Mouse (Mus musculus) heart, adult 10 weeks (tissue): ENCODE results near the gene Ssb. TPM values are rescaled to one million over a fixed set of nuclear protein-coding genes. Genes with fewer than 3 reads are reported as not detected.

Source experiments
- polyA plus RNA-seq: library from polyadenylated mRNA; stranded (reverse); fragments of 350-450 nt; fragmentation: Illumina TruSeq; extraction: RNeasy Lipid Tissue Mini Kit (QIAGEN cat#74804); gene quantifications from one replicate; pipeline ENCODE4 v1.2.3, GENCODE M21; 2014; ENCODE audit warnings: low read depth, low replicate concordance

Gene Ssb
- 81.9 TPM for polyA plus RNA-seq

GRCm38 (mm10) chr2:69861485-69862091 is at the start of gene Ssb:
Gene Ssb (plus strand): TSS chr2:69861562.

GRCm38 (mm10) chr2:69821711-69822110 is 39.7 kb upstream of the Ssb start, which contains the start of gene Klhl23:
Gene Klhl23 (plus strand): TSS chr2:69821944.

GRCm38 (mm10) chr2:69885451-69886305 is 24.3 kb downstream of the Ssb start, which contains the start of gene Mettl5:
Gene Mettl5 (minus strand): TSS chr2:69885615.

GRCm38 (mm10) chr2:69897039-69897617 is 35.8 kb downstream of the Ssb start, which contains the start of gene Ubr3:
Gene Ubr3 (plus strand): TSS chr2:69897246.

Other genes starting within 250 kb of the Ssb start
- gene Bbs5, start 214.4 kb upstream of the Ssb start, polyA plus RNA-seq, result 7.4 TPM
- 56.5 TPM for gene Klhl41, start 191.4 kb upstream of the Ssb start, polyA plus RNA-seq
- 27.3 TPM for gene Fastkd1, start 148.0 kb upstream of the Ssb start, polyA plus RNA-seq
- 22.4 TPM for gene Ppig, start 139.0 kb upstream of the Ssb start, polyA plus RNA-seq
- 2.0 TPM for gene Ccdc173, start 72.0 kb upstream of the Ssb start, polyA plus RNA-seq
- gene Phospho2, start 71.9 kb upstream of the Ssb start, polyA plus RNA-seq, result 30.7 TPM
- 31.7 TPM for gene Klhl23, start 39.6 kb upstream of the Ssb start, polyA plus RNA-seq
- 30.6 TPM for gene Mettl5, start 24.1 kb downstream of the Ssb start, polyA plus RNA-seq
- gene Ubr3, start 35.7 kb downstream of the Ssb start, polyA plus RNA-seq, result 75.7 TPM
- not detected for gene Myo3b, start 177.6 kb downstream of the Ssb start, polyA plus RNA-seq